Mouse (Mus musculus) kidney, postnatal 36 days (tissue): ENCODE measurements around the gene Slk.

Experiments used
- DNase-seq, 2 experiments: peaks; one replicate each; pipeline ENCODE4 v3.0.0; 2021 to 2022; ENCODE audit warnings: mixed read lengths in 2 of 2

Gene Slk

GRCm38 (mm10) chr19:47579225-47579787 lies at the start of gene Slk:
TSS of gene Slk (plus strand) at chr19:47579678.
- DNase-seq, result peak; percentile 81 to 90

- DNase-seq, result no peak
Measured at GRCm38 (mm10) chr19:47531309-47531708, 48.2 kb upstream of the Slk start.

DNA sequence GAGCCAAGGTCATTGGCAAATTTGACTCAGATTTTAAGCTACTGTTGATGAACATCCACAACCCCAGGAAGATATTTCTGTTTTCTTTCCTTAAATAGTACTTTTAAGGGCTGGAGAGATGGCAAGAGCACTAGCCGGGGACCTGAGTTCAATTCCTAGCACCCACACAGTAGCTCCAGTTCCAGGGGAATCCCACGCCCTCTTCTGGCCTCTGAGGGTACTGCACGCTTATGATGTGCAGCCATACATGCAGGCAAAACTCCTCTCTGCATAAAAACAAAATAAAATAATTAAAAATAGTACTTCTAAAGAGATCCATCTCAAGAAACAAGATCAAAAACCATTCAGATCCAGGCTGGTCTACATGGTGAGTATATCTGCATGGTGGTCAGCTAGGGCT lies 47.0 kb upstream of the Slk start:
- no peak for DNase-seq

DNA sequence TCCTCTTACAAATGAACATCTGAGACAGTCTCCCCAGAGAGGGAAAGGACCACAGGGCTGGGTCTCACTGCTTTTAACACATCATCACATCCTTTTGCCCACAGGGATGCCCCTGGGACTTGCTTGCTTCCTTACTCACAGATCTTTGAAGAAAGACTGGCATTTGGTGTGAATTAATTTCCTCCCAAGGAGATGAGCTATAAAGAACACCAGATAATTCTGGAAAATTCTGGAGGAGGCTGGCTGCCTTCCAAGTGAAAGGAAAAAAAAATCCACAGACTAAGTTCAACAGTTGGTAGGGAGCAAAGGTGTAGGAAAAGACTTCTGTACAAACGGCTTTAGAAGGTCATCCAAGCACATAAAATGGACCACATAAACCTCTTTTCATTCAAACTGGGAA lies 45.3 kb upstream of the Slk start:
- peak; percentile 42 to 50 for DNase-seq

DNA sequence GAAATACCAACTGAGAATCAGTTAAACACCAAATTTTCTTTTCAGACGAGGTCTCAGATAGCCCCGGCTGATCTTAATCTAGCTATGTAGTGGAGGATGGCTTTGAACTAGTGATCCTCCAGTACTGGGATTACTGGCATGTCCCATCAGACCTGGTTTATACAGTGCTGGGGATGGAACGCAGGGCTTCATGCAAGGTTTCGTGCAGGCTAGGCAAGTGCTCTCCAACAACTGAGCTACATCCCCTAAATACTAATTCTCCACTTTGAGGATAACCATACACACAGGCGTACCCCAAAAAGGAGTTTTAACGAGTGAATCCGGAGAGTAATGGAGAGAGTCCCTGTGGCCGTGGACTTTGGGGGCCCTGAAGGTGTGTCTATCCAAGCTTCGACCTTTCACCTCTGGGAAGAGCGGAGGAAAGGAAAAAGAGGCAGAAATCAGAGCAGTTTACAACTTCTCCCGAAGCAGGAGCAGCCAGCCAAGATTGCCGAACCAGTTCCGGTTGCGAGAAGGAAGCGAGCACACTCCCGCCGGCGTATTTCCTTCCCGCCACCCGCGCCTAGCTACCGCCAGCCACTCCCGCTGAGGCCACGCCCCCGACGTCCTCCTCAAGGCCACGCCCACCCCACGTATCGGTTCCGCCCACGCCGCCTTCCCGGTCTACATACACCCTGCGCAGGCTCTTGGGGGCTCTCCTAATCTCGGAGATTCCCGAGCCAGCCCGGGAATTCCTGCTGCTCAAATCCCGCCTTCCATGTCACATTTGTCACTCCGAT lies 42.8 kb upstream of the Slk start:
- DNase-seq, result peak; percentile 99 to 100

DNA sequence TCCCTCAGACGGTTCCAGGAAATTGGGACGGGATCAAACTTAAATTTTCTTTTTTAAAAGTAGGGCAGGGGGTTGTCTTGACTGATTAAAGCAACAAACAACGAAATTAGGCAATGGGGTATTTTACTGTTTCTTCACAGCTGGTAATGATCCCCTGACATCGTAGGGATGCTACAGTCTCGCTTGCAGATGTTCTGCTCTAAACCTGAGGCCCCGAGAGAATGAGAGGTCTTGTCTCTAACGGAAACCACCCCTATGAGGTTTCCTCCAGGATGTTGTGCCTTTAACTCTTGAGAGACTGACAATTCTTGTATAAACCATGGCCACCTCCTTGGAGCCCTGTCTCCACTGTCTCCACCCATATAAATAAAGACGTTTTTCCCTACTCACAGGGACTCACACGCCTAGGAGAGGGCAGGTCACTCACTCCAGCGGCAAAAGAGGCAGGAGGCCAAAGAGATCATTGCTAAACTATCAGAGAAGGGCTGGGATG lies 42.1 kb upstream of the Slk start, which contains the start of gene Stn1:
Gene Stn1 (minus strand): TSS at position 208 of the 493 bp plus-strand sequence.
- DNase-seq, result peak in 1 of 2 experiments; percentile 19

DNA sequence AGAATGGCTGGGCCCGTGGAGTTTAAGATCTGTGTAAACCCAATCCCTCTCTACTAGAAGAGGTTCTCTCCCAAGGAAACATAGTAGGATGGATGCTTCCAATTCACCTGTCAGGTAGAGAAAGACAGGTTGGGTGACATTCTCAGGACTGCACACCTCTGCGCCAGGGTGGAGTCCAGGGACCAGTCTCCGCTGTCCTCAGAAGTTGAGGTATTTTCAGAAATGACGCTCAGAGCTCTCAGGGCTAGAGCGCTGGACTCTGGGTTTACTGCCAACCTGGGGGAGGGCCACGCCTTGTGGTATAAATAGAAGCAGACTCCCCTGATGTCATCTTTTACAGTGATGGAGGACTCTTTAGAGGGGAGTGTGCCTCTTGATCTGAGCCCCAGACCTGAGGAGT lies 41.6 kb upstream of the Slk start:
- DNase-seq, result no peak

- peak in 1 of 2 experiments; percentile 20 for DNase-seq
Measured at GRCm38 (mm10) chr19:47538801-47539200, 40.7 kb upstream of the Slk start.

- no peak for DNase-seq
Measured at GRCm38 (mm10) chr19:47542441-47542840, 37.0 kb upstream of the Slk start.

DNA sequence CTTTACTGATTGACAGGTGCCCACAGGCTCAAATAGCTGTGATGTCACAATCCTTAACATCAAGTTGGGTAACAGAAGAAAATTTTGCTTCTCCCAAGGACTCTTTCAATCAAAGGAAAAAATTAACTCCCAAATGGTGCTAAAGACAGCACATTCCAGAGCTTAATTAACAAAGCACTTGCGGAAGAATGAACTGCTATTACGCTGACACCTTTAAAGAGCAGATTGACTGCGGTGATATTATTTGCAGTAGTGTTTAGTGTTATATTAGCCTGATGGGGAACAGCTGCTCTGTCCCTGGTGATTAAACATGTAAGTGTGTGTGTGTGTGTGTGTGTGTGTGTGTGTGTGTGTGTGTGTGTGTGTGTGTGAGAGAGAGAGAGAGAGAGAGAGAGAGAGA lies 34.4 kb upstream of the Slk start:
- DNase-seq, result no peak

- DNase-seq, result no peak
Measured at GRCm38 (mm10) chr19:47545528-47545927, 34.0 kb upstream of the Slk start.

GRCm38 (mm10) chr19:47548432-47549076 lies 30.9 kb upstream of the Slk start:
- no peak for DNase-seq

DNA sequence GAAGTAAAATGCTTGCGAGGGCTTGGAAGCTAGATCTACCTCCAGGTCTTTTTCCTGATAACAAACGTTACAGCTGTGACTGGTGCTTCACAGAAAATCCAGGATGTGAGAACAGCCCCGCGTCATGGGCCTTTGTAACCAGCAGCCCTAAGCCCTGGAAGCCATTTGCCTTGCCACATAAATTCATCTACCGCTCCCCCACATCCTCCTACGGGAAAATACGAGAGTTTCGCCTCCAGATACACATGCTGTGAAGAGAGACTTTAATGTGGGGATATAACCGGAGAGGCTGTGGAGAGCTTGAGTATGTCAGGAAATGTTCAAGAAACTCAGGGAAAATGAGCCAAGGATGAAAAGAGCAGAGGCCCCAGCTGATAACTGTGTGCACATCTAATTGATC lies 30.3 kb upstream of the Slk start:
- no peak for DNase-seq

DNA sequence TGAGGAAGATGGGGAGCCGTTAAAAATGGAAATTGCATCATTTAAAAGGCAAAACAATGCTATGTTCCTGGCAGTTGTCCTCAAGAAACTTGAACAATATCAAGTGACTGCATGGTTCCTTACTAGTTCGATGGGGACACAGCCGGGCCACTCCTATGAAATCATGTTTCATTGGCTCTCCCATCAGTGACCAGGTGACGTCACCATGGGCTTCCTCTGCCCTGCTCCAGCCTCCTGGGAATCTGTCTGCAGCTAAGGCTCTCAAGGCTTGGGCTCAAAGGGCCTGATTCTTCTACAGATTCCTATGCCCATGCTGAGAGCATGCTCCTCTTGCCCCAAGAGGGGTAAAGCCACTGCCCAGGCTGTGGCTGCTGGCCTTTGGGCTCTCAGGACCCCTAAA lies 29.9 kb upstream of the Slk start:
- no peak for DNase-seq

- no peak for DNase-seq
Measured at GRCm38 (mm10) chr19:47559145-47559544, 20.3 kb upstream of the Slk start.

- DNase-seq, result peak in 1 of 2 experiments; percentile 11
Measured at GRCm38 (mm10) chr19:47559751-47560512, 19.5 kb upstream of the Slk start.

GRCm38 (mm10) chr19:47560544-47561161 lies 18.8 kb upstream of the Slk start:
- no peak for DNase-seq

DNA sequence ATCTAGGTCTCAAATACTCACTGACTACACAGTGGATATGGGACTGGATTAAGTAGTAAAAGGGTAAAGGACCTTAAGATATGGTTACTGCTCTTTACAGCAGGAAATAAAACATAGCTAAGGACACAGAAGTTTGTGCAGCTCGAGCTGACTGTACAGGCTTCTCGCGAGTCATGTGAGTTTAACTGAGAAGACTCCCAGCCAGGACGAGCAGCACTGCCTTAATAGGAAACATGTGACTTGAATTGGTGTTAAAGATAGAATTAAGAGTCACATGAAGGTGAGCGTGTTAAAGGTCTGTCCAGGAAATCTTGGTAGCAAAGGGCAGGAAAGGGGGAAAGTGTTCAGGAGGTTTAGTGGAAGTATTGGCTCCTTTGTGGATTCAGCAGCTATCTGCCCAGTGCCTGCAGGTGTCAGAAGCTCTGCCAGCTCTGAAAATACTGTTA lies 17.5 kb upstream of the Slk start:
- DNase-seq, result peak; percentile 52 to 75

GRCm38 (mm10) chr19:47563715-47564114 lies 15.8 kb upstream of the Slk start:
- DNase-seq, result no peak

- peak in 1 of 2 experiments; percentile 14 for DNase-seq
Measured at GRCm38 (mm10) chr19:47565031-47565654, 14.3 kb upstream of the Slk start.

GRCm38 (mm10) chr19:47565994-47566393 lies 13.5 kb upstream of the Slk start:
- DNase-seq, result no peak

DNA sequence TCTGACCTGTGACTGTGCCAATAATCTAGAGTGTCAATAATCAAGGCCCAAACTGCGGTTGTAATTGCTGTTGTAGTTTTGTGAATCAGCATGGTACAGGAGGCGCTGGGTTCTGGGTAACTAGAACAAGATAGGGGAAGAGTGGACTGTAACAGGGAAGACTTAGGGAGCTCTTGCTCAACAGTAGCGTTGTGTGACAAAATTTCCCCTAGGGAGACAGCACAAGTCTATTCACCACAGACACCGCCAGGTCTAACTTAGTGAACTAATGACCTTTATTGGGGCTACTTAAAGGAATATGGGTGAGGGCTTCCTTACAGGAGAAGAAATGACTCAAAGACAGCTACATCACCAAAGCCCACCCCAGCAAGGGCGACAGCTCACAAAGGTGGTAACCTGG lies 9.4 kb upstream of the Slk start:
- DNase-seq, result no peak
